Mouse (Mus musculus) forebrain, embryonic 13.5 days (tissue): Measurements from ENCODE around the gene Crebzf. TPM values are rescaled to one million over a fixed set of nuclear protein-coding genes. Genes with fewer than 3 reads are reported as not detected.

Experiments
- polyA plus RNA-seq: library from polyadenylated mRNA; unstranded; fragments of >200 nt; fragmentation: Nextera tagmentation; extraction: Ambion mirVana; gene quantifications from 2 replicates; pipeline ENCODE4 v1.2.1, GENCODE M21; 2015

Crebzf gene
- polyA plus RNA-seq, 1 experiment from 2014 or later: 36.4 TPM

Other genes with a start within 250 kb of the Crebzf start
- gene Ccdc83, start 177.0 kb upstream of the Crebzf start, polyA plus RNA-seq: not detected in 2 replicates
- 0.94 and 0.97 TPM in 2 replicates for gene Sytl2, start 140.5 kb upstream of the Crebzf start, polyA plus RNA-seq
- 1.3 and 2.3 TPM in 2 replicates for gene Ccdc89, start 16.2 kb upstream of the Crebzf start, polyA plus RNA-seq
- 123 and 127 TPM in 2 replicates for gene Tmem126a, start 14.5 kb downstream of the Crebzf start, polyA plus RNA-seq
- 35.1 and 35.3 TPM in 2 replicates for gene Tmem126b, start 33.3 kb downstream of the Crebzf start, polyA plus RNA-seq
- gene Dlg2, start 33.9 kb downstream of the Crebzf start, polyA plus RNA-seq: 10.1 and 11.7 TPM in 2 replicates